Mouse (Mus musculus): ENCODE results near the gene Ptov1.

DNA sequence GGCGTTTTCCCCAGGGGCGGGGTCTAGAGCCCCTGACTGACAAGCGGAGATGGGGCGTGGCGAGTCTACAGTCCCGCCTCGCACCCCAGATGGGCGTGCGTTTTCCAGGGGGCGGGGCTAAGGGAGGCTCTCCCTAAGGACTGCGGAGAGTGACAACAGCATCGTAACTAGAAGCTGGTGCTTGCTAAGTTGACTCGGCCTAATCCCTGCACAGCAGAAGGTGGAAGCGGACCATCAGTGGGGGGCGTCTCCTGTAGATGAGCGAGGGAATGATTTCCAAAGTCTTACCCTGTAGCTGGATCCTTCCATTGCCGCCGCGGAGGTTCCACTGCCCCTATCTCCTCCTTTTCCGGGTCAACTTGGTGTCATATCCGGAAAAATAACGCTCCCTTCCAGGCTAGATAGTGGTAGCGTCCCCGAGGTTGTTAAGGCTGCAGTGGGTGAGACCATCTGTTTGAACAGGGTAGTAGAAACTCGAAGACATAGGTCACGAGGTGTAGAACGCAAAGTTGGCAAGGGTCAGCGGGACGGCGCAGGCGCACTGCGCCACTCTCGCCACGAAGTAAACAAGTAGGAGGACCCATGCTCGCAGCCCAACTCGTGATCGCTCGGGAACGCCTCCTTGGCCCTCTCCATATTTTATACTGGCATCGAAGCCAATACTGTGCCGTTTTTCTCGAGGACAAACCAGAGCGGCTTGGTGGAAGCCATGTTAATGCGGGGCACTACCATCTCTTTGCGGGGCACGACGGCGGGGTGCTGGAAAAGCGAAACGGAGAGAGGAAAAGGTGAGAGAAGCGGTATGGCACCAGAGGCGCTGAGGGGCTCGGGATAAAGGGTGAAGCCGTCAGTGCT, 20.8 kb downstream of the Ptov1 start, which contains the start of the genes Akt1s1 and Tbc1d17:
- TF ChIP-seq CTCF (IDR thresholded peaks at IDR 0.05; ENCODE audit: low read depth, low read length) (no peak), POLR2A (IDR thresholded peaks at IDR 0.05; ENCODE audit: extremely low read depth, insufficient read depth, low read length) (0 out of 2 replicates have a peak, but pooled peaks have one; percentile 62)
